Mouse (Mus musculus): ENCODE measurements around the gene Tex45. TPM values are rescaled to one million over a fixed set of nuclear protein-coding genes. Genes with fewer than 3 reads are reported as not detected.

The Tex45 gene
- 0.58 and 0.62 TPM in 2 replicates for polyA plus RNA-seq (2012; rRNA removed)

GRCm38 (mm10) chr8:3470562-3470961 lies at the start of gene Tex45:
Gene Tex45 (plus strand): TSS chr8:3470862.

GRCm38 (mm10) chr8:3467006-3467885 lies 3.4 kb upstream of the Tex45 start, which contains the start of gene Pex11g:
Gene Pex11g (minus strand): TSS chr8:3467680.

GRCm38 (mm10) chr8:3492901-3493844 lies 22.5 kb downstream of the Tex45 start, which contains the start of gene Zfp358:
Gene Zfp358 (plus strand): TSS chr8:3493138.

GRCm38 (mm10) chr8:3500235-3501090 lies 29.8 kb downstream of the Tex45 start, which contains the start of gene Mcoln1:
Gene Mcoln1 (plus strand): TSS chr8:3500457.

GRCm38 (mm10) chr8:3515260-3515671 lies 44.6 kb downstream of the Tex45 start, which contains the start of gene Pnpla6:
Gene Pnpla6 (plus strand): TSS chr8:3515384.

Other genes starting within 250 kb of the Tex45 start
- 16.6 and 18.2 TPM in 2 replicates for gene Insr, start 191.2 kb upstream of the Tex45 start, polyA plus RNA-seq (2012; rRNA removed)
- 0.03 and 0.09 TPM in 2 replicates for gene A430078G23Rik, start 117.4 kb upstream of the Tex45 start, polyA plus RNA-seq (2012; rRNA removed)
- 27.8 and 29.3 TPM in 2 replicates for gene Arhgef18, start 77.9 kb upstream of the Tex45 start, polyA plus RNA-seq (2012; rRNA removed)
- gene Pex11g, start 3.2 kb upstream of the Tex45 start, polyA plus RNA-seq (2012; rRNA removed) = 2.4 and 2.9 TPM in 2 replicates
- 74.2 and 92.5 TPM in 2 replicates for gene Zfp358, start 22.3 kb downstream of the Tex45 start, polyA plus RNA-seq (2012; rRNA removed)
- gene Mcoln1, start 29.6 kb downstream of the Tex45 start, polyA plus RNA-seq (2012; rRNA removed) = 236 and 248 TPM in 2 replicates
- 59.1 and 61.3 TPM in 2 replicates for gene Pnpla6, start 44.5 kb downstream of the Tex45 start, polyA plus RNA-seq (2012; rRNA removed)
- gene C330021F23Rik, start 97.1 kb downstream of the Tex45 start, polyA plus RNA-seq (2012; rRNA removed) = 0.26 and 0.55 TPM in 2 replicates
- 72.3 and 75.4 TPM in 2 replicates for gene Camsap3, start 116.4 kb downstream of the Tex45 start, polyA plus RNA-seq (2012; rRNA removed)
- gene Xab2, start 150.5 kb downstream of the Tex45 start, polyA plus RNA-seq (2012; rRNA removed) = 63.3 and 64.9 TPM in 2 replicates
- gene Pet100, start 150.7 kb downstream of the Tex45 start, polyA plus RNA-seq (2012; rRNA removed) = 49.0 and 56.9 TPM in 2 replicates
- gene Pcp2, start 154.7 kb downstream of the Tex45 start, polyA plus RNA-seq (2012; rRNA removed) = 1.1 and 17.6 TPM in 2 replicates
- gene Stxbp2, start 160.1 kb downstream of the Tex45 start, polyA plus RNA-seq (2012; rRNA removed) = 209 and 221 TPM in 2 replicates
- 0.95 and 1.3 TPM in 2 replicates for gene Retn, start 184.9 kb downstream of the Tex45 start, polyA plus RNA-seq (2012; rRNA removed)
- 0.27 and 0.28 TPM in 2 replicates for gene Mcemp1, start 194.9 kb downstream of the Tex45 start, polyA plus RNA-seq (2012; rRNA removed)
- gene Fcor, start 201.5 kb downstream of the Tex45 start, polyA plus RNA-seq (2012; rRNA removed) = 11.2 and 13.3 TPM in 2 replicates
- gene Trappc5, start 205.4 kb downstream of the Tex45 start, polyA plus RNA-seq (2012; rRNA removed) = 61.4 and 63.1 TPM in 2 replicates
- gene Fcer2a, start 223.3 kb downstream of the Tex45 start, polyA plus RNA-seq (2012; rRNA removed) = 0.03 TPM in 1 of 2 replicates, not detected in the other
- gene Clec4g, start 249.8 kb downstream of the Tex45 start, polyA plus RNA-seq (2012; rRNA removed) = not detected in 2 replicates